Mouse (Mus musculus) mouse trophoblast stem cell (cell line): ENCODE data around the gene Arhgap11a.

ENCODE experiments used
- in situ Hi-C, 2 experiments: fragments of 300-500 bp; cut with MseI, MboI; formaldehyde crosslinking; loops; 2 replicates in 1 of 2; 3 replicates in 1 of 2; pipeline ENCODE4 v1.15.1; 2025

The Arhgap11a gene

DNA sequence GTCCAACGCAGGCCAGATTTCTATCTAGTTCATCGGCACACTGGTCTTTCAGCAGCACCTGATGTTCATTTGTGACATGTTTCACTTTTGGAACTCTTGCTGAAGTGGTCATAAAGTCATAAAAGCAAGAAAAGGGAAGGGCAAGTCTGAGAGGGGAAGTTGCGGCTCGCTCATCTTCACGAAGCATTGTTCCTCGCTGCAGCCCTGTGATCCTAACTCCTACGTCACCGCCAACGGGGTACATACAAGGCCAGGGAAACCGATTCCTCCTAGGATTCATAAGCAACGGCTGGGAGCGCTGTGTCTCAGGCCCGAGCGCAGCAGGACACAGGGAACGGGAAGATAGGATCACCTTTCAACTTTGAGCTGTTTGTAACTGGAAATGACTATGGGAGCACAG is 28.3 kb downstream of the Arhgap11a start:
- in situ Hi-C loops = loop anchor here in 1 of 2 experiments (5.0 kb wide), 1 partner anchor 328 kb away; no protein-coding TSS in a partner anchor

DNA sequence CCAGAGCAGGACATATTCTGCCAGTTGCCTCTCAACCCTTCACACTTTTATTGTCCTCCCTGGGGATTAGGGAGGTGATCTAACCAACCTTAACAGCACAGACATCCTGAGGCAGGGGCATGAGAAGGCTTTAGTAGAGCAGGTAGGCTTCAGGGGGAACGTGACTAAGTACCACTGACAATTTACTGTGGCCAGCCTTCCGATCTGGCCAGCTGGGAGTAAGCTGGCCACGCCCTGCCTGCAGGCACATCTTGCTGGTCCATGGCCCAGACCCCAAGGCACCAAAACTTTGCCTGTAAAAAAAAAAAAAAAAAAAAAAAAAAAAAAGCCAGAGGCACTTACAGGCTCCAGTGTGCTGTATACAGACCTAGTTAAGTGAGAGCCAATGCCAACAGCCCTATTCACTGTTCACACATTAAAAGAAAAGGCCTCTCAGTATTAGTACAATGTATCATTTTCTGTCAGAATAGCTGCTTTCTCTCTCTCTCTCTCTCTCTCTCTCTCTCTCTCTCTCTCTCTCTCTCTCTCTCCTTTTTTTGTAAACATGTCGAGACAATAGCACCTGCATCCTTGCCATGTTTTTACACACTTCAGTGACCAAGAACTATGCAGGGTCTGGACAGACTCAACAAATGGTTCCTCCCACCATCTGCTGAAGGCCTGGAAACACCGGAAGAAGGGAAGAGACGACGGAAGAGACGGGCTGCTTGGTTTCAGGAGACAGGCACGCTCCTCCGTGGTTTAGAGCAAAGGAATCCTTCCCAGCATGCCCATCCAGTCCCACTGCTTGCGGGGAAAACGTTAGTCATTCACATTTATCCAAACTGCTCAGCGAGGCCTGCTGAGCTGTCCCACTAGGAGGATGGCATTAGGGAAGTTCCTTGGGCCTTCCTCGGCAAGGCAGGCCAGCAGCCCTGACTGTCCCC is 30.5 kb downstream of the Arhgap11a start:
- in situ Hi-C loops = no loop called here

DNA sequence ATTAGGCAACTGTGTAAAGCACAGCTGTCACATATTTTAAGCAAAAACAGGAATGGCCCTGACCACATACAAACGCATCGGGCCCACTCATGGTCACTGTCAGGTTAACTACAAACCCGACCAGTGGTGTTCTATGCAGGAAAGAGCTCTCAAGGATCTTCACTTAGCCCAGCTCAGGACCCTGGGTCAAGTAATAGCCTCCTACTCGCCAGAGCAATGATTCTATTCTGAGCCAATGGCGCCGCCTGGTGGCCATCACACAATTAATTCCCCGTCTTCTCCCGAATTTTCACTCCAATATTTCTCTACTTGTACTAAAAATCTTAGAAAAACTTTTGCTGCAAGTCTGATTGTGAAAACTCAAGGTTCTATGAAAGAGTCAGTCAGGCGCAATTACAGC is 40.8 kb downstream of the Arhgap11a start:
- in situ Hi-C loops = loop anchor here (5.0 to 10.0 kb wide), 3 partner anchors 270 to 310 kb away; no protein-coding TSS in a partner anchor

DNA sequence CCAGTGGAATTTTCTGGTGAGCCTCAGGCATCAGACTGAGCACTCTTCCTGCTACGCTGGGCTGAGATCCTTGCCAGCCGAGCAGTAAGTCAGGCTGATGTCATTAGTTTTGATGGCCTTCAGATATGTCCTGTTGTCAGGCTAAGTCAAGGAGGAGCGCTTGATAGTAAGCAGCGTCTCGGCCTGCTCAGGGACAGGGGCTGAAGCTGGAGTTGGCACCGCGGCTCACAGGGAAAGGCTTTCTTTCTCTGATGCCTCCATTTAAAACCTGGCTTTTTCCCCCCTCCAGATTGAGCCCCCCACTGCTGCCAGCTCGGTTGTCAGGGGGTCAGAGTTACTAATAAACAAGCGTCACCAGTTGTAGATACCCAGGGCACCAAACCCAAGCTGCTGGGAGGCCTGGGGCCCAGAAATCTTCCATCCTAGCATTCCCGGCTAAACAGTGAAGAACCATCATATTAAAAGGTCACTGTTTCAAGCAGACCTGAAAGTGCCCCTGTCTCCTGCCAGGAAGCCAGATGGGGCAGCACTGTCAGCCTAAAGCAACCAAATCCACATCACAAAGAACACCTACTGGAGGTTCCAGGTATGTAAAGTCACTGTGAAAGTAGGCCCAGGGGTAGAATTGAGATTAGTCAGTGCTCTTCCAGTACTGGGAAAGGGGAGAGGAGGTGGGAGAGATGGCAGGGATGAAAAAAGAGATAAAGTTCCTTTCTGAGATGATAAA is 41.4 kb downstream of the Arhgap11a start:
- in situ Hi-C loops = loop anchor here (5.0 to 10.0 kb wide), 3 partner anchors 270 to 310 kb away; no protein-coding TSS in a partner anchor

DNA sequence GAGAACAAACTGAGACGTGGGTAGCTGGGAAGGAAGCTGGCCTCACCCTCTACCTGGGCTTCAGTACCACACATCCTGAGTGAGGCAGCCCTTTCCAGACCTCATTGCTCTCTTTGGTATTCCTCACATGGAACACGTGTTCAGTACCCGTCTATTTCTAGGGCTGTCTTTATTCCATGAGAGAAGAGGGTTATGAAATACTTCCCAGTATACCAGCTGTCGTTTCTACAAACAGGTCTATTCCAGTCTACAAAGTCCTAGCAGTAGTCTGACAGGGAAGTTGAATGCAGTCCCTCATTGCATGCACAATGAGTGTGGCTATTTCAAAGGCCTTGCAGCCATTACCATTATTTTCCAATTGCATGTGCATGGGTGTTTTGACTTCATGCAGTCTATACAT is 42.7 kb downstream of the Arhgap11a start:
- in situ Hi-C loops = loop anchor here (5.0 to 10.0 kb wide), 3 partner anchors 268 to 308 kb away; no protein-coding TSS in a partner anchor

DNA sequence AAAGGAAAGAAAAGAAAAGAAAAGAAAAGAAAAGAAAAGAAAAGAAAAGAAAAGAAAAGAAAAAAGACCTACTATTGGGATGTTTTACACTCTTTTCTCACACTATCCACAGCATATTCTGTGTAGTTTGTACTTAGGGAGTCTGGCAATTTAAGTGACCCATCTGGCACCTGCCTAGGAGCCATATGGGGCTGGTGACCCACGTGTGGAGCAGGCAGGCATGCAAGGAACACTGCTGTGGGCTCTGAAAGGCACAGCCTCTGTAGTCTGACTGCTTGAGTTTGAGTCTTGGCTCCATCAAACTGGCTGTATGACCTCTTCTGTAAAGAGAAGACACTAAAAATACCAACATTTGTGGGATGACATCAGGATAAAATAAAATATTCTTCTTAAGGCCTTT is 44.7 kb downstream of the Arhgap11a start:
- in situ Hi-C loops = loop anchor here in 1 of 2 experiments (10.0 kb wide), 1 partner anchor 269 kb away; no protein-coding TSS in a partner anchor

DNA sequence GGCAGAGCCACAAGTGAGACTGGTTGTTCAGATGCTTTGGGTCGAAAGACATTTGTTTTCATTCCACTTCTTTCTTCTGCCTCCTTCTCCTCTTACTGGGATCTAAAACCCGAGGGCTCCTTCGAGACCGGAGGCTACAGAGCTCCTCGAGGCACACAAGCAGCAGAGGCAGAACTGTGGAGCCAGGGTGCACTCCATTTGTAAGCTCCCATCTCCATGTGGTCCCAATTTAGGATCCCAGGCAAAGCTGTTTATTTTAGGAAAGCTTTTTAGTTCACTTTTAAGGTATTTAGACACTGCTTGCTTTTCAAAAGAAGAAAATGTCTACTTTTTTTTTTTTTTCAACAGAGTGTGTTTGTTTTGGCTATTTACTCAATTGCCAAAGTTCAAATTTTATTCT is 47.6 kb downstream of the Arhgap11a start:
- in situ Hi-C loops = loop anchor here in 1 of 2 experiments (10.0 kb wide), 1 partner anchor 266 kb away; no protein-coding TSS in a partner anchor

DNA sequence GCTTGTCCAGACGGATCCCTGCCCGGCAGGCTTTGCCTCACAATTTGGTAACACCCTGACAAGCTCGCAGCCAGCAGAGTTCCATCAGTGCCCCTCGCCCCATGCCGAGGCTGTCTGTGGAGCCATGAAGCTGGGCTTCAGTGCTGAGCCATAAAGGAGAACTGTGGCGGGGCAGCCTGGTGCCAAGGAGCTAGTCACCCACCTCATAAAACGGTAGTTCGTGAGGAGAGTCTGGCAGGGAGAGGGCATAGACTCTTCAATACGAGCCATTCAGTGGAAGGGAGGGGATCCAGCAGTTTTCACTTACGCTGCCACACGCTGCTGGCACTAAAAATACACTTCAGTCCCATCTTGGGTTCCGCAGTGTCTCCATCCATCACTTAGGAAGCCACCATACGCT is 49.9 kb downstream of the Arhgap11a start:
- in situ Hi-C loops = no loop called here

DNA sequence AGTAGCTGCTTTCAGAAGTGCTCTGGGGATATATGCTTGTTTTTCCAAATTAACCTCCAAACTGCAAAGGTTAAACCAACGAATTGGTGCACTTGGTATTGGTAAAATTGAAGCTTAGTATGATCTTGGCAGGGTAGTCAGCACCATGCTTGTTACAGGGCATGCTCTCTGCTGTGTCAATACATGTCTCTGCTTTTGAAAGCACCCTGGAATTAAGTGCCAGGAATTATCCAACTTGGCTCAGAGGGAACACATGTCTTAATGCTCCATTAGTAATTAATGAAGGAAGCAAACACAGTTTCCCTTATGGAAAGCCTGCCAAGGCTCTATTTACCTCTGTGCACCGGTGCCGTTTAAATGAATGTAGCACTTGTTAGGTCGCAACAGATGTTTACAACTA is 53.3 kb downstream of the Arhgap11a start:
- in situ Hi-C loops = no loop called here

DNA sequence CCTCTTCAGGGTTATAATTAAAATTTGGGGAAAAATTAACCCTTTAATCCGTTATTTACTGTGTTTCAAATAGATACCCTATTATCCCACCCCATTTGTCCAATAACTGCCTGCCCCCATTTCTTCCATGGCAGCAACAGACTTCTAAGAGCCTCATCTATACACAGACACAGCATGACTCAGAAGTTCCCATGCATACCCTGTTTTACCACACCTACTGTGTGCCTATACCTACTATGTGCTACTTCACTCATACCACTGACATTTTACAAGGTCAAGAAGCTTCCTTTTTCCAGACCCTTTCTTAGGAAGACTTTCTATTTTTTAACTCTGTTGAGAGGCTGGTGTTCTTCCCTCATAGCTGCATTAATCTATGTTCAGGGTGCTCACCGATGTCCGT is 54.9 kb downstream of the Arhgap11a start:
- in situ Hi-C loops = no loop called here

DNA sequence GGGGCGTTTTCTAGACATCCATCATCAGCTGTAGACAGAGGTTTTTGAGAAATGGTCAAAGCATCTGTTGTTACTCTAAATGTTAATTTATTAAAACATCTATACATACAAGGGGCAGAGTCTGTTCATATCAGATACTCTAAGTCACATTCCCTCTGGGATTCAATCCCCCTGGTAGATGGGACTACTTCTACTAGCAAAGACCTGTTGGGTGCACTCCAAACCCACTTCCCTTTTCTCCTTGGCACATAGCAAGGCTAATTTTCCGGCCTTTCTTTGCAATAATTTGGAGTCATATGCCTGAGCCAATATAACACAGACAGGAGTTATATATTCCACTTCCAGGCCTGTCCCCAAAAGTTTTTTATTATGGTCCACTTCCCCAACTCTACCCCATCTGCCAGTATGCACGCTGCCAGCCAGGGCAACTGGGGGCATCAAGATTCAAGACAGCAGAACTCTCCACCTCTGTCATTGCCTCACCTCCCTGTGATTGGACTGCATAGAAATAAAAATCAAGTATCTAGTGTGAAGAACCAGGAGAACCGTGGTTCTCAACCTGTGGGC is 59.6 kb downstream of the Arhgap11a start:
- in situ Hi-C loops = no loop called here

DNA sequence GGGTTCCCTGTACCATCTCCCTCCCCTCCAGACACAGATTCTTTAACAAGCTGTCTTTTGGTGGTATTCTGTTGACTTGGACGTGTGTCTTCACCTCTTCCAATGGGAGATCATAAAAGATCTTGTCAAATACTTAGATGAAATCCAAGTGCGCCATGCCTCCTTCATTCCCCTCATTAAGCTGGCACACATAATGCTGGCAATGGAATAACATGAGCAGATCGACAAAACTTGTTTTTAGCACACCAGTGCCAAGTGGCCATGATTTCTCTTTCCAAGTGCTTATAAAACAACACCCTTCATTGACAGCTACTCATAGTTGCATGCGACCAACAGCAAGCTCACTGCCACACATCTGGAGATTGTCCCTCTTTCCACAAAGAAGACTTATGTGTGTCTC is 60.6 kb downstream of the Arhgap11a start:
- in situ Hi-C loops = no loop called here

DNA sequence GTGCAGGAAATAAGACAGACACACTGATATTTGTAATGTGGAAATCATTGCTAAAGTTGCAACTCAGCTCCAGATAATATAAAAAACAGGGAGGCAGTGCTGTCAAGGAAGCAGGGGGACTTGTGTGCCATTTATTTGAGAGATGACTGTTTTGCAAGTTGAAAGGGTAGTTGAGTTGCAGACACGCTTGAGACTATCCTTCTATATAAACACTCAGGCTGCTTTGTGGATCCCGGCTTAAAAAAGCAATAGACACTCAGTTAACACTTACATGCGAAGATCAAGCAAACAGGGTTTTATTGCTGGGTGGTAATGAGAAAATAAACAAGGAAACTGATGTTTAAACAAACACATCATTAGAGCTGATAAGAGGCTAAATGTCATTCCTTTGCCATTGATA is 63.6 kb downstream of the Arhgap11a start:
- in situ Hi-C loops = no loop called here

DNA sequence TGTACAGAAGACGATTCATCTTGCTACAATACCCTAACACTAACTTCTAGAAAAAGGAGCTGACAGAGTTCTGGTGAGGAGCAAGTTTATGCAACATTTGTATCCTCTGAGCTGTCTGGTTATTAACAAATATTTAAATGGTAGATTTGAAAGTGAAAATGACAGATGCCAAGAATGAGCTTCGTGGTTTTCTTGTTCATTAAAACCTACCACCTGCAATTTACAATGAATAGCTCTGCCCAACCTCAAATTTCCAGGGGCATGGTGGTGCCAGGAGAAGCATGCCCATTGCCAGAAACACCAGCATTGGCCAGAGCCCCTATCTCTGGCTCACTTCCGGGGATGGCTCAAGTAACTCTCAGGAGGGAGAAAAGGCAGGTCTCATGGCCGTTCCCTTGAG is 66.9 kb downstream of the Arhgap11a start:
- in situ Hi-C loops = no loop called here
